Mouse (Mus musculus) embryonic facial prominence, embryonic 14.5 days (tissue): Measurements from ENCODE around the gene Msi2. TPM values are rescaled to one million over a fixed set of nuclear protein-coding genes. Genes with fewer than 3 reads are reported as not detected.

Source experiments
- ATAC-seq: fragments of 200-750 bp; cut with Nextera tagmentation; 2 replicates; pipeline ENCODE4 v1.8.0; 2017; ENCODE audit warnings: low read depth, moderate number of reproducible peaks, moderate TSS enrichment
- DNase-seq: peaks from one replicate; pipeline ENCODE4 v3.0.0-alpha.2; 2015; ENCODE audit warnings: low spot score
- H3K27ac ChIP-seq: fragments of 300-500 bp; sonication (generic); replicated peaks from 2 replicates; pipeline ENCODE4 v1.5.1; 2014; ENCODE audit warnings: low read depth, mild to moderate bottlenecking, low read length, moderate library complexity
- H3K27me3 ChIP-seq: fragments of 300-500 bp; sonication (generic); replicated peaks from 2 replicates; pipeline ENCODE4 v1.6.1; 2014; ENCODE audit warnings: low read length; ENCODE audit not compliant: control insufficient read depth, insufficient read depth
- H3K36me3 ChIP-seq: fragments of 300-500 bp; sonication (generic); 2 replicates; pipeline ENCODE4 v1.6.1; 2014; ENCODE audit warnings: low read length, mixed read lengths; ENCODE audit not compliant: control insufficient read depth, insufficient read depth
- H3K4me1 ChIP-seq: fragments of 300-500 bp; sonication (generic); 2 replicates; pipeline ENCODE4 v1.6.1; 2014; ENCODE audit warnings: antibody characterized with exemption, low read length; ENCODE audit not compliant: control insufficient read depth, insufficient read depth
- H3K4me2 ChIP-seq: fragments of 300-500 bp; sonication (generic); 2 replicates; pipeline ENCODE4 v1.6.1; 2014; ENCODE audit warnings: low read depth, mild to moderate bottlenecking, low read length, moderate library complexity, mixed read lengths
- H3K4me3 ChIP-seq: fragments of 300-500 bp; sonication (generic); 2 replicates; pipeline ENCODE4 v1.5.1; 2014; ENCODE audit warnings: low read depth, mild to moderate bottlenecking, low read length
- H3K9ac ChIP-seq: fragments of 300-500 bp; sonication (generic); 2 replicates; pipeline ENCODE4 v1.6.1; 2014; ENCODE audit warnings: low read depth, mild to moderate bottlenecking, low read length, moderate library complexity, mixed read lengths
- H3K9me3 ChIP-seq: fragments of 300-500 bp; sonication (generic); 2 replicates; pipeline ENCODE4 v1.6.1; 2016; ENCODE audit warnings: low read length; ENCODE audit not compliant: control insufficient read depth
- WGBS: fragments of 180-500 bp; shearing (Covaris S2); extraction: QIAGEN DNeasy Blood & Tissue Kit; methylation state at CpG from one replicate; pipeline ENCODE4 v1.1.7; 2014; 5-methylcytosine and 5-hydroxymethylcytosine counted together
- polyA plus RNA-seq: library from polyadenylated mRNA; unstranded; fragments of >200 nt; fragmentation: Nextera tagmentation; extraction: Ambion mirVana; gene quantifications from 2 replicates; pipeline ENCODE4 v1.2.1, GENCODE M21; 2014

Gene Msi2
- polyA plus RNA-seq, 1 experiment from 2014 or later: 15.2 TPM

- no peaks in the 10 kb centered on the region for H3K27me3 ChIP-seq
- ATAC-seq (no peak), DNase-seq (no peak)
- H3K27ac ChIP-seq: no peak overlapping the region
- H3K4me2 ChIP-seq: no peak overlapping the region
- H3K9me3 ChIP-seq: no peaks in the 10 kb centered on the region
- no peak overlapping the region for H3K4me3 ChIP-seq
- peaks cover 38% of the 10 kb centered on the region for H3K36me3 ChIP-seq
- WGBS: 62% methylated on average over 2 of the region's 2 CpGs
- H3K4me1 ChIP-seq: no peaks in the 10 kb centered on the region; the same call in 1 of the 2 replicates
- no peak overlapping the region for H3K9ac ChIP-seq
Measured at GRCm38 (mm10) chr11:88676597-88676996, 41.7 kb downstream of the Msi2 start.

GRCm38 (mm10) chr11:88675526-88676353 lies 42.6 kb downstream of the Msi2 start:
- DNase-seq (no peak), ATAC-seq (peak; percentile 51; the same call in 1 of the 2 replicates)
- 81% methylated on average over 18 of the region's 18 CpGs for WGBS
- H3K9me3 ChIP-seq: no peaks in the 10 kb centered on the region
- H3K27ac ChIP-seq: no peak overlapping the region
- no peak overlapping the region for H3K4me2 ChIP-seq
- H3K27me3 ChIP-seq: no peaks in the 10 kb centered on the region
- H3K36me3 ChIP-seq: peaks cover 46% of the 10 kb centered on the region
- H3K9ac ChIP-seq: no peak overlapping the region
- no peak overlapping the region for H3K4me3 ChIP-seq
- no peaks in the 10 kb centered on the region for H3K4me1 ChIP-seq

- no peak overlapping the region for H3K9ac ChIP-seq
- H3K36me3 ChIP-seq: peaks cover 44% of the 10 kb centered on the region
- H3K27ac ChIP-seq: no peak overlapping the region
- H3K4me2 ChIP-seq: no peak overlapping the region
- H3K9me3 ChIP-seq: no peaks in the 10 kb centered on the region
- H3K27me3 ChIP-seq: no peaks in the 10 kb centered on the region
- 89% methylated on average over 9 of the region's 9 CpGs for WGBS
- no peak for DNase-seq
- ATAC-seq: no peak
- no peaks in the 10 kb centered on the region for H3K4me1 ChIP-seq
- H3K4me3 ChIP-seq: no peak overlapping the region
Measured at GRCm38 (mm10) chr11:88674075-88674474, 44.2 kb downstream of the Msi2 start.

- Histone ChIP-seq H3K27me3 (no peaks in the 10 kb centered on the region), H3K4me3 (no peak overlapping the region), H3K9me3 (no peaks in the 10 kb centered on the region), H3K4me2 (no peak overlapping the region), H3K9ac (no peak overlapping the region), H3K27ac (no peak overlapping the region), H3K36me3 (peaks cover 54% of the 10 kb centered on the region), H3K4me1 (no peaks in the 10 kb centered on the region)
- DNase-seq (no peak), ATAC-seq (no peak)
- WGBS: 79% methylated on average over 5 of the region's 5 CpGs
Measured at GRCm38 (mm10) chr11:88670925-88671324, 47.4 kb downstream of the Msi2 start.

GRCm38 (mm10) chr11:88669106-88669505 lies 49.2 kb downstream of the Msi2 start:
- no peaks in the 10 kb centered on the region for H3K9me3 ChIP-seq
- WGBS: 87% methylated on average over 7 of the region's 7 CpGs

GRCm38 (mm10) chr11:88668345-88668744 lies 50.0 kb downstream of the Msi2 start:
- WGBS: 93% methylated on average over 14 of the region's 14 CpGs

More at GRCm38 (mm10) chr11:88669106-88669505, 49.2 kb downstream of the Msi2 start:
- no peaks in the 10 kb centered on the region for H3K27me3 ChIP-seq
- no peak for ATAC-seq
- peaks cover 36% of the 10 kb centered on the region for H3K36me3 ChIP-seq
- no peak overlapping the region for H3K9ac ChIP-seq
- no peak overlapping the region for H3K4me3 ChIP-seq
- no peak overlapping the region for H3K4me2 ChIP-seq
- DNase-seq: no peak
- H3K27ac ChIP-seq: no peak overlapping the region
- H3K4me1 ChIP-seq: no peaks in the 10 kb centered on the region

GRCm38 (mm10) chr11:88665799-88666198 lies 52.5 kb downstream of the Msi2 start:
- peaks cover 25% of the 10 kb centered on the region for H3K36me3 ChIP-seq
- H3K9me3 ChIP-seq: no peaks in the 10 kb centered on the region
- H3K9ac ChIP-seq: no peak overlapping the region
- no peak overlapping the region for H3K4me3 ChIP-seq
- H3K4me2 ChIP-seq: no peak overlapping the region
- 0 out of 2 replicates have a peak, but pooled peaks cover 4% of the 10 kb centered on the region for H3K4me1 ChIP-seq
- 79% methylated on average over 15 of the region's 15 CpGs for WGBS
- H3K27me3 ChIP-seq: no peaks in the 10 kb centered on the region
- no peak for DNase-seq
- ATAC-seq: no peak
- H3K27ac ChIP-seq: no peak overlapping the region

More at GRCm38 (mm10) chr11:88668345-88668744, 50.0 kb downstream of the Msi2 start:
- Histone ChIP-seq H3K27ac (no peak overlapping the region), H3K36me3 (peaks cover 32% of the 10 kb centered on the region), H3K4me3 (no peak overlapping the region), H3K4me1 (no peaks in the 10 kb centered on the region), H3K9ac (no peak overlapping the region), H3K9me3 (no peaks in the 10 kb centered on the region), H3K4me2 (no peak overlapping the region), H3K27me3 (no peaks in the 10 kb centered on the region)
- ATAC-seq: no peak
- DNase-seq: no peak

- no peak overlapping the region for H3K27ac ChIP-seq
- 74% methylated on average over 11 of the region's 11 CpGs for WGBS
- ATAC-seq: no peak
- no peak overlapping the region for H3K9ac ChIP-seq
- H3K36me3 ChIP-seq: peaks cover 19% of the 10 kb centered on the region; the same call in 1 of the 2 replicates
- no peaks in the 10 kb centered on the region for H3K27me3 ChIP-seq
- H3K4me1 ChIP-seq: peaks cover 6% of the 10 kb centered on the region; the same call in 1 of the 2 replicates
- no peak overlapping the region for H3K4me2 ChIP-seq
- H3K4me3 ChIP-seq: no peak overlapping the region
- H3K9me3 ChIP-seq: no peaks in the 10 kb centered on the region
- no peak for DNase-seq
Measured at GRCm38 (mm10) chr11:88661444-88662180, 56.7 kb downstream of the Msi2 start.
